Mouse (Mus musculus) stomach, embryonic 14.5 days (tissue): ENCODE data around the gene Pltp. TPM values are rescaled to one million over a fixed set of nuclear protein-coding genes. Genes with fewer than 3 reads are reported as not detected.

ENCODE experiments used
- ATAC-seq: fragments of 200-750 bp; cut with Nextera tagmentation; 2 replicates; pipeline ENCODE4 v1.8.0; 2017; ENCODE audit warnings: low read depth, moderate TSS enrichment; ENCODE audit not compliant: insufficient number of reproducible peaks, insufficient read depth, low FRiP score
- H3K27ac ChIP-seq: fragments of 300-500 bp; sonication (generic); 2 replicates; pipeline ENCODE4 v1.5.1; 2014; ENCODE audit warnings: mild to moderate bottlenecking, low read length, moderate library complexity, mixed read lengths
- H3K27me3 ChIP-seq: fragments of 300-500 bp; sonication (generic); 2 replicates; pipeline ENCODE4 v1.6.1; 2014; ENCODE audit warnings: low read length, control low read depth, mixed read lengths; ENCODE audit not compliant: control insufficient read depth, insufficient read depth
- H3K36me3 ChIP-seq: fragments of 300-500 bp; sonication (generic); 2 replicates; pipeline ENCODE4 v1.6.1; 2014; ENCODE audit warnings: mild to moderate bottlenecking, control low read depth, low read length, moderate library complexity, mixed read lengths; ENCODE audit not compliant: control insufficient read depth, insufficient read depth
- H3K4me1 ChIP-seq: fragments of 300-500 bp; sonication (generic); 2 replicates; pipeline ENCODE4 v1.6.1; 2014; ENCODE audit warnings: low read length, control low read depth, mixed read lengths; ENCODE audit not compliant: control insufficient read depth, insufficient read depth
- H3K4me2 ChIP-seq: fragments of 300-500 bp; sonication (generic); replicated peaks from 2 replicates; pipeline ENCODE4 v1.6.1; 2014; ENCODE audit warnings: low read depth, low read length, control low read depth
- H3K4me3 ChIP-seq: fragments of 300-500 bp; sonication (generic); 2 replicates; pipeline ENCODE4 v1.5.1; 2014; ENCODE audit warnings: low read depth, low read length, control low read depth
- H3K9ac ChIP-seq: fragments of 300-500 bp; sonication (generic); replicated peaks from 2 replicates; pipeline ENCODE4 v1.6.1; 2014; ENCODE audit warnings: low read depth, mild to moderate bottlenecking, control low read depth, low read length, moderate library complexity, mixed read lengths
- H3K9me3 ChIP-seq: fragments of 300-500 bp; sonication (generic); 2 replicates; pipeline ENCODE4 v1.6.1; 2016; ENCODE audit warnings: low read depth, low read length, control low read depth; ENCODE audit not compliant: control insufficient read depth
- WGBS: fragments of 180-500 bp; shearing (Covaris S2); extraction: QIAGEN DNeasy Blood & Tissue Kit; methylation state at CpG from one replicate; pipeline ENCODE4 v1.1.7; 2014; 5-methylcytosine and 5-hydroxymethylcytosine counted together
- polyA plus RNA-seq: library from polyadenylated mRNA; unstranded; fragments of >200 nt; fragmentation: Nextera tagmentation; extraction: Ambion mirVana; gene quantifications from 2 replicates; pipeline ENCODE4 v1.2.1, GENCODE M21; 2014

The Pltp gene
- polyA plus RNA-seq, 1 experiment from 2014 or later = 53.2 TPM

DNA sequence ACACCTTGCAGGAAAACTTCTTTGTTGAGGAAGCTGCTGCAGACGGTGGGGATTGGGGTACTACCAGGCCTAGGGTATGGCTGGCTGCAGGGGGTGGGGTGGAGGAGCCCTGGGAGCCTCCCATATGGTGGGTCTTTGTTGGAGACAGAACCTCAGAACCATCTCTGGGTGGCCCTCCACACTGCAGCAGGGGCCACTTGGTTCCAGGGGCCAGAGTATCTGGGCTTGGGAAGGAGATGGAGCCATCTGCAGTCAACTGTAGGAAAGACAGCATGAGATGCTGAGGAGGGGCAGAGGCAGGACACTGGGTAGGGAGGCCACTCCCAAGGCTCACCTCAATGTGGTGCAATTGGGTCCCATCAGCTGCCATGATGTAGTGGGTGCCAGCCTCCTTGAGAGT is 37.1 kb upstream of the Pltp start:
- Histone ChIP-seq H3K36me3 (peaks cover 97% of the 10 kb centered on the region), H3K4me2 (no peak overlapping the region), H3K4me3 (no peak overlapping the region), H3K9me3 (no peaks in the 10 kb centered on the region), H3K9ac (no peak overlapping the region), H3K4me1 (no peaks in the 10 kb centered on the region), H3K27me3 (no peaks in the 10 kb centered on the region), H3K27ac (no peak overlapping the region)
- 69% methylated on average over 1 of the region's 1 CpGs for WGBS
- peak; percentile 31; the same call in 1 of the 2 replicates for ATAC-seq

DNA sequence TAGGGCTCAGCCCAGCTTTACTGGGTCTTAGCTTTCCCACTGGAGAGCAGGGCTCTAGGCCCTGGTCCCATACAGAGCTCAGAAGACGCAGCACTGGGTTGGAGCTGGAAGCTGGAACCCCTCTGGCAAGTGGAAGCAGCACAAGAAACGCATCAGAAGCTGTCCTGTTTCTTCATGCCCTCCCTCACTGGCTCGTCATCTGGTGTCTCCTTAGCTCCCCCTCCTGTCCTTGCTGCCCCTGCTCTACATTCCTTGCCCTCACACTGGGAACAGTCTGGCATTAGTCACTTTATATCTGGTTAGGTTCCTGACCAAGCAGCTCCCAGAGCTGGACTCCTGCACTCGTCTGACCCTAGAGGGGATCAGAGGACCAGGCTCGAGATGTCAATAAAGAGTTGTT is 36.5 kb upstream of the Pltp start:
- H3K4me3 ChIP-seq = no peak overlapping the region
- H3K36me3 ChIP-seq = peaks cover 97% of the 10 kb centered on the region
- ATAC-seq = no peak
- no peak overlapping the region for H3K4me2 ChIP-seq
- H3K27ac ChIP-seq = no peak overlapping the region
- no peak overlapping the region for H3K9ac ChIP-seq
- 60% methylated on average over 5 of the region's 5 CpGs for WGBS
- no peaks in the 10 kb centered on the region for H3K9me3 ChIP-seq
- no peaks in the 10 kb centered on the region for H3K4me1 ChIP-seq
- no peaks in the 10 kb centered on the region for H3K27me3 ChIP-seq

- Histone ChIP-seq H3K4me2 (no peak overlapping the region), H3K9ac (no peak overlapping the region), H3K4me3 (no peak overlapping the region), H3K36me3 (peaks cover 97% of the 10 kb centered on the region), H3K27ac (no peak overlapping the region), H3K9me3 (no peaks in the 10 kb centered on the region), H3K27me3 (no peaks in the 10 kb centered on the region), H3K4me1 (no peaks in the 10 kb centered on the region)
- ATAC-seq = no peak
- WGBS = 89% methylated on average over 6 of the region's 6 CpGs
Observed at GRCm38 (mm10) chr2:164892696-164893216, 35.2 kb upstream of the Pltp start.

DNA sequence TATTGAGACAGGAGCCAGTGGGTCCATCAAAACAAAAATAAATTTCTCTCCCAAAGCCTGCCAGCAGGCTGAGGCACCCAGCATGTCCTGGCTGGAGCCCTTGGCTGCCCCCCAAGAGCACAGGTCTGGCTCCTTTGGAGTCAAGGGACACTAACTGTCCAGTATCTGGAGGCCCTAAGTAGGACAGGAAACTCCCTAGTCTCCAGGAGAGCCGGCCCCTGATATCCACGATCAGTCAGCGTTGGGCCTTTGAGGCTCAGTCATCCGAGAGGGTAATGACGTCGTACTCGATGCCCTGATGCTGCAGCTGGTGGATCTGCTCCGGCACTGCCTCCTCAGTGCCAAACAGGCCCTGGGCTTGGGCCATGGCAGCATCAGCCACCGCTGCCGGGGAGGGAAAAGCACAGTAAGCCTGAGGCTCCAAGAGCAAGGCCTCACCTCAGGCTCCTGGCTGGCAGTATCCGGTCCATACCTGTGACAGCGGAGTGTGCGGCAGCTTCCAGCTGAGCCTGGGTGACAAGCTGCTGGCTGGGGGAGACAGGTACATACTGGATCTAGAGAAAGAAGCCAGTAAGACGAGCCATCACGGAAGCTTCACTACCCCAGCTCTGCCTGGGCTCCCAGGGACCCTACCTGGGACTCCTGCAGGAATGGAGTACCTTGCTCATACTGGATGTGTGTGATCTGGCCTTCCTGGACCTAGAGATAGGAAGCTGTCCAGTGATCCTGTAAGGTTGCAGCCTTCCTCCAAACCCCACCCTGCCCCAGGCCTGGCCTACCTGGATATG is 34.6 kb upstream of the Pltp start:
- Histone ChIP-seq H3K4me1 (no peaks in the 10 kb centered on the region), H3K9me3 (no peaks in the 10 kb centered on the region), H3K4me2 (no peak overlapping the region), H3K9ac (0 out of 2 replicates have a peak overlapping the region, but pooled peaks have one; percentile 14), H3K36me3 (peaks cover 97% of the 10 kb centered on the region), H3K4me3 (no peak overlapping the region), H3K27ac (no peak overlapping the region), H3K27me3 (no peaks in the 10 kb centered on the region)
- WGBS = 88% methylated on average over 15 of the region's 15 CpGs
- ATAC-seq = no peak

- Histone ChIP-seq H3K4me2 (no peak overlapping the region), H3K36me3 (peaks cover 99% of the 10 kb centered on the region), H3K27me3 (no peaks in the 10 kb centered on the region), H3K4me3 (no peak overlapping the region), H3K27ac (no peak overlapping the region; the same call in 1 of the 2 replicates), H3K9me3 (no peaks in the 10 kb centered on the region), H3K4me1 (no peaks in the 10 kb centered on the region), H3K9ac (0 out of 2 replicates have a peak overlapping the region, but pooled peaks have one; percentile 14)
- no peak for ATAC-seq
- 81% methylated on average over 13 of the region's 13 CpGs for WGBS
Observed at GRCm38 (mm10) chr2:164891056-164891834, 33.7 kb upstream of the Pltp start.

DNA sequence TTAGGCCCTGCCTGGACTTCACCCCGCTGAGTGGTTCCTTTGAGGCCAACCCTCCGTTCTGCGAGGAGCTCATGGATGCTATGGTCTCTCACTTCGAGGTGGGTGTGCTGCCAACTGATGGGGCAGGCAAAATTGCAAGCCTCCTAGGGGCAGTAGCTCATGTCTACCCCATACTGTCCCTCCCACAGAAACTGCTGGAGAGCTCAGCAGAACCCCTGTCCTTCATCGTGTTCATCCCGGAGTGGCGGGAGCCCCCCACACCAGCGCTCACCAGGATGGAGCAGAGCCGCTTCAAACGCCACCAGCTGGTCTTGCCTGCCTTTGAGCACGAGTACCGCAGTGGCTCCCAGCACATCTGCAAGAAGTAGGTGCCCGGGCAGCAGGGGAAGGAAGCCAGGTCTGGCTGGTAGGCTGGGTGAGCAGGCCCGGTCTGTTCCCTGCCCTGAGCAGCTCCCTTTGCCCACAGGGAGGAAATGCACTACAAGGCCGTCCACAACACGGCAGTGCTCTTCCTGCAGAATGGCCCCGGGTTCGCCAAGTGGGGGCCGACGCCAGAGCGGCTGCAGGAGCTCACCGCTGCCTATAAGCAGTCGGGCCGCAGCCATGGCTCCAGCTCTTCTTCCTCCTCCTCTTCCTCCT is 33.0 kb upstream of the Pltp start:
- WGBS = 94% methylated on average over 24 of the region's 24 CpGs
- no peak for ATAC-seq
- Histone ChIP-seq H3K27me3 (no peaks in the 10 kb centered on the region), H3K4me1 (no peaks in the 10 kb centered on the region), H3K9me3 (no peaks in the 10 kb centered on the region), H3K4me2 (no peak overlapping the region), H3K9ac (no peak overlapping the region), H3K27ac (no peak overlapping the region), H3K4me3 (no peak overlapping the region), H3K36me3 (peaks cover 99% of the 10 kb centered on the region)

GRCm38 (mm10) chr2:164889960-164890359 is 32.4 kb upstream of the Pltp start:
- Histone ChIP-seq H3K27ac (no peak overlapping the region), H3K9me3 (no peaks in the 10 kb centered on the region), H3K36me3 (peaks cover 99% of the 10 kb centered on the region), H3K4me1 (no peaks in the 10 kb centered on the region), H3K27me3 (no peaks in the 10 kb centered on the region), H3K9ac (no peak overlapping the region), H3K4me2 (no peak overlapping the region), H3K4me3 (no peak overlapping the region)
- WGBS = 78% methylated on average over 2 of the region's 2 CpGs
- no peak for ATAC-seq

DNA sequence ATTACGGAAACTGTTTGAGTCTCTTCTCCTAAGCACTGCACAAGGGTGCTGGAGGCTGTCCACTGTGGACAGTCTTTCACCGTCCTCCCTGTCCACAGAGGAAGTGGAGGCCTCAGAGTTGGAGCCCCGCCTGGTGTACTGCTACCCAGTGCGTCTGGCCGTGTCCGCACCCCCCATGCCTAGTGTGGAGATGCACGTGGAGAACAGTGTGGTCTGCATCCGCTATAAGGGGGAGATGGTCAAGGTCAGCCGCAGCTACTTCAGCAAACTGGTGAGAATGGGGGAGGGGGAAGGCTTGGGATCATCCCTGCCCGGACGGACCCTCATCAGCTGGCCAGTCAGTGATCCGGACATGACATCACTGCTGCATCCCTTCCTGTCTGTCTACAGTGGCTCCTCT is 31.5 kb upstream of the Pltp start:
- 81% methylated on average over 12 of the region's 12 CpGs for WGBS
- ATAC-seq = no peak
- Histone ChIP-seq H3K4me3 (no peak overlapping the region), H3K9me3 (no peaks in the 10 kb centered on the region), H3K27ac (no peak overlapping the region), H3K4me2 (no peak overlapping the region), H3K27me3 (no peaks in the 10 kb centered on the region), H3K9ac (no peak overlapping the region), H3K4me1 (no peaks in the 10 kb centered on the region), H3K36me3 (peaks cover 97% of the 10 kb centered on the region)
